Mouse (Mus musculus) kidney, postnatal 4 days (tissue): ENCODE measurements at regions not wholly inside any gene's neighbourhood (a gene's known extent, or its start where the extent isn't known, plus 50 kb on each side); places are given as distances from the start of the nearest gene placed in this dataset.
"Not testable (repeated sequence)": the region's sequence is repeated elsewhere in the genome, so short reads cannot be mapped to it uniquely, and the experiment has no call there.

Source experiments
- DNase-seq, 2 experiments: peaks; one replicate each; pipeline ENCODE4 v3.0.0; 2021; ENCODE audit warnings: mixed read lengths in 2 of 2

DNA sequence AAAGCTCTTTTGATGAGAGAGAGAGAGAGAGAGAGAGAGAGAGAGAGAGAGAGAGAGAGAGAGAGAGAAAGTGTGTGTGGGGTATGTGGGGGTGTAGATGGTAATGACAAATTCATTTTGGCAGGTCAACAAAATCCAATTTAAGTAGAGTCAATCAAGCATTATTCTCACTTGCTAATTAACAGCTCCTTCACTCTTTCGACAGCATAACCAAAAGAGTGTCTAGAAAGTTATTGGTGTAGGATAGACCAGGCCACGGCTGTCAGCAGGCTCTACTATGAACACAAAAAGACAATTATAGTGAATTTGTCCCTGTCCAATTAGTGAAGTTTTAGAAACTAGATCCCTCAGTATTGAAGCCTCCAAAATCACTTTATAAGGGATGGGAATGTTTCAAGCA lies 378.2 kb downstream of the Pcdh20 start:
- no peak for DNase-seq

DNA sequence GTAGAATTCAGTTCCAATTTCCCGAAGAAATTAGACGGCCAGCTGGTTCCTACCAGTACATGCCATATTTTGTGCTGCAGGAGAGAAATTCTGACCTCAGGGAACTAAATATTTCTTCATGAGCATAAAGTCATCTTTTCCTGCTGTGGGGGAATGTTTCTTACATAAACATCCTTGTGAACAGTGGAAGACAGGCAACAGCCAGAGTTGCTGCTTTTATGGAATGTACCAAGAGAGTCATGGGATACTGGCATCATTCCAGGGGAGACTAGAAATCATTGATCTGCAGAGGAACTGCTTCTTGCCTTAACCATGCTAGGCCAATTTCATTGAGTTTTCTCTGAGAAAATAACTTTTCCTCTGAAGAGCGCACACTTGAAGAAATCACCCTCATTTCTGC lies 386.3 kb downstream of the Pcdh20 start:
- no peak for DNase-seq

DNA sequence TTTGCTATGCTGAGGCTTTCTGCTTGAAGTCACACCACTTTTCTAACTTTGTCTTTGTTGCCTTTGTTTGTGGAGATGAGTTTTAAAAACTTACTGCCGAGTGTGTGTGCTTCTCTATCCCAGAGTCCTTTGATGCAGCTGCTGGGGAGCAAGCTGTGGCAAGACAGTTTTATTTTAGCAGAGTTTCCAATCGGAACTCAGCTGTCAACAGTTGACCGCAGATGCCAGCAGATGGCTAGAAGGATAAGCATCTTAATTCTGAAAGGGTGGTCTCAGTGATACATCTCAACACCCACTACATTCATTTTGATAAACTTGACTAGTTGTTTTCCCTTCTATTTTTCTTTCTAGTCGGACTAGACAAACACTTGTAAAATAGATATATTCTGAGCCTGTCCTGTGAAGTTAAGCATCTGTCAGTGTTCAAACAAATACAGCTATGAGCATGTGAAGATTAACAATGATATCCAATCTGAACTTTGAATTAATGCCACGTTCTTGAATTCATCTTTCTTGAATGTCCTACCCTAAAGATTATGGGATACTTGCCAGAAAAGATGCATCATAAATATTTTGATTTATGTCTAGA lies 398.2 kb downstream of the Pcdh20 start:
- DNase-seq: peak; percentile 2 to 9

DNA sequence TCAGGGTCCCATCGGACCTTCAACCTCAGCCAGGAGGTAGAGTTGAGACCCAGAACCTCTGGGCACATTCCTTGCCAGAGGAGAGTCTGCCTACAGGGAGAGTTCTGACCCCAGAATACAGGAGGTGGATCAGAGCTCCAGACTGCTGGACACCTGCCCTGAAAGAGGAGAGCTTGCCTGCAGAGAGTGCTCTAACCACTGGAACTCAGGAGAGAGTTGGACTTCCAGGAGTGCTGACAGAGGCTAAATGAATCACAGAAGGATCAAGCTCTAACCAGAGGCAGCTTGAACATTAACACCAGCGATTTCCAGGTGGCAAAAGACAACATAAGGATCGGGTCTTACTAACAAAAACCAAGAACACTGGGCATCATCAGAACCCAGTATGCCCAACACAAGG lies 423.6 kb downstream of the Pcdh20 start:
- not testable (repeated sequence) for DNase-seq

DNA sequence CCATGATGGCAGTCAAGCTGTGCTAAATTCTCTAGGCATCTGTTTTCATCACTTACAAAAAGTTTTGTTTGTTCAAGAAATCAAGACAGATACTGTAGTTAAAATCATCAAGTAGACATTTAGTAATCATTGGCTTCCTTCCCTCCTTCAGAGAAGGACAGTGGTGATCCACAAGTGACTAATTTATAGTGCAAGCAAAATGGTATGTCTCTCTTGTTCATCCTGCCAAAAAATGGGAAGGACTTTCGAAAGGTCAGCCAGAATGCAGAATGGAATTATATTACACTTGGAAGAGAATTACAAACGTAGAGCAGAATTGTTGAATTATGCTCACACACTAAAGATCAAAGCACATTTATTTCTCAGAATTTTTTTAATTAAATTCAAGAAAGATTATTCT lies 457.3 kb downstream of the Pcdh20 start:
- no peak for DNase-seq

DNA sequence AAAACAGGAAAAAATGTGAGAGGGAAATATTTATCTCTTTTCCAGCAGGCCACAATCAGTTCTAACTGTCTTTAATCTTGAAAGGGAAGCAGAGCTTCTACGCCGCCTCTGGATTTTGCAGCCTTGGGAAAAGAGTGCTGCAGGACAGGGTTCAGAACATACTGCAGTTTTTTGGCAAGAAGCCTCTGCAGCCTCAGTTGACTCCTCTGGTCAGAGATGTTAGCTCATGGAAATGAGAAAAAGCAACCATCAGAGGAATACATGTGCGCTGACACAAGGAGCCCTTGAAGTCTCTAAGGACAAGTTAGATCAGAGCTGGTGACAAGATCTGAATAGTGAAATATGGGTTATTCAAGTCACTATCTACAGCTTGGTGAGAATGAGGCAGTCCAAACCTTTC lies 458.0 kb downstream of the Pcdh20 start:
- peak; percentile 7 to 10 for DNase-seq

DNA sequence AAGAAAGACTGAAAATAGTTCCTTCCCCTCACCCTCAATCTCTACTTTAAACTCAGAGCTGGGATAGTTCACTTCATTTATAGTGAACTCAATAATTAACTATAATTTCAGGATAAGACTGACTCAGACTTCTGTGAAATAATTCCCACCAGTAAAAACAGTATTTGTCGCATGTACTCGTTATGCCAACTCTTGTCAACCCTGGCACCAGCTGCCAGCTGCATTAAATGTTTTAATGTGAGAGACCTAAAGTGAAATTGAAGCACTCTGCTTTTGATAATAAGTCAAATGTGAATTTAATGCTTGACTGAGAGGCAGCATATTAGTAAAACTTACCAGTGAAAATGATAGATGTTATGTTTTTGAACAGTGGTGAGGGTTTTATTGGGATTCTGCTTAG lies 474.6 kb downstream of the Pcdh20 start:
- no peak for DNase-seq
